Mouse (Mus musculus) testis, adult 2 months (tissue): ENCODE data around the gene Tmem80.

Experiments
- CTCF ChIP-seq: fragments of 200-500 bp; IDR thresholded peaks from 2 replicates; pipeline ENCODE4 v1.5.1; 2012; ENCODE audit warnings: low read depth, mild to moderate bottlenecking, inconsistent platforms, low read length, moderate library complexity; ENCODE audit not compliant: control insufficient read depth, insufficient read depth, insufficient replicate concordance
- POLR2A ChIP-seq: fragments of 200-500 bp; IDR thresholded peaks from 2 replicates; pipeline ENCODE4 v1.6.1; 2012; ENCODE audit warnings: low read depth, mild to moderate bottlenecking, inconsistent platforms, low read length, moderate library complexity; ENCODE audit not compliant: control insufficient read depth

GRCm38 (mm10) chr7:141327469-141328372 is at the start of gene Tmem80, which contains the start of gene Deaf1:
- TF ChIP-seq CTCF (0 out of 2 replicates have a peak, but pooled peaks have one; percentile 4), POLR2A (peak; percentile 97)
